Comparison of ENCODE assay signal across 18 mouse cellular contexts in the genomic region with DNA sequence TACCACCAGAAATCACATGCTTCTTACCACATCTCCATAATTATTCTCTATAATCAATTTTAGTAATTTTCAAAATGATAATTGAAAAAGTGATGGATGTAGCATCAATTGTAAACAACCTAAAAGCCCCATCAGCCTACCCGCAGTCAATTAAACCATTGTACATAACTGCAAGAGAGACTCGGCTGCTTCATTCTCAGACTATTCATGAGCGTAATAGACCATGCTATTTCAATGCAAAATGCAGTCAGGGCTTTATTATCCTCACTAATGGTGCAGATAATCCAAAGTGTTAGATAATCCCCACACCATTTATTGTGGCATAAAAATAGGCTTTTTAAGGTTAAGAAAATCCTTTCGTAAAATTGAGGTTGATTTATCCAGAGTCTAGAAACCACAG.
"Had no signal": no experiment of that assay in that cellular context is flagged by ENCODE, and none has a peak within 500 bp of the region (broad histone marks: within the 10 kb centered on the region; RNA-seq: fewer than 3 reads in every experiment).

No protein-coding gene starts in this region.

- DNase-seq: kidney, adult 8-10 months; kidney, postnatal 10 days; kidney, postnatal 36 days; layer of hippocampus, postnatal 36 days; liver, embryonic 13.5 days; retina, postnatal 1 day; right cerebral cortex, postnatal 25 days; spleen, adult 18-20 months; thymus, postnatal 36 days had no signal

- ATAC-seq: lung, postnatal 0 days; midbrain, embryonic 16.5 days had no signal

- H3K4me1 ChIP-seq: kidney, embryonic 15.5 days; liver, embryonic 13.5 days; neural tube, embryonic 13.5 days; stomach, embryonic 15.5 days had no signal

- H3K27ac ChIP-seq: kidney, embryonic 15.5 days; left cerebral cortex, adult 2 months; liver, embryonic 13.5 days; macrophage; neural tube, embryonic 13.5 days; stomach, embryonic 15.5 days had no signal

- H3K4me3 ChIP-seq: kidney, embryonic 15.5 days; left cerebral cortex, adult 2 months; liver, embryonic 13.5 days; myocyte; neural tube, embryonic 13.5 days; stomach, embryonic 15.5 days had no signal

- H3K27me3 ChIP-seq: kidney, embryonic 15.5 days; liver, embryonic 13.5 days; neural tube, embryonic 13.5 days; stomach, embryonic 15.5 days had no signal

- H3K9ac ChIP-seq: kidney, embryonic 15.5 days; liver, embryonic 13.5 days; lung, embryonic 14.5 days; neural tube, embryonic 13.5 days; stomach, embryonic 15.5 days had no signal

- H3K36me3 ChIP-seq: kidney, embryonic 15.5 days; liver, embryonic 13.5 days; neural tube, embryonic 13.5 days; stomach, embryonic 15.5 days had no signal

- H3K4me2 ChIP-seq: kidney, embryonic 15.5 days; liver, embryonic 13.5 days; lung, embryonic 14.5 days; neural tube, embryonic 13.5 days; stomach, embryonic 15.5 days had no signal

- H3K9me3 ChIP-seq: kidney, embryonic 15.5 days; liver, embryonic 13.5 days; neural tube, embryonic 13.5 days; stomach, embryonic 15.5 days had no signal
